Mouse (Mus musculus) lung, embryonic 15.5 days (tissue): ENCODE results near the gene Akr1a1. TPM values are rescaled to one million over a fixed set of nuclear protein-coding genes. Genes with fewer than 3 reads are reported as not detected.
"Not testable (repeated sequence)": the region's sequence is repeated elsewhere in the genome, so short reads cannot be mapped to it uniquely, and the experiment has no call there.

ENCODE experiments used
- ATAC-seq: fragments of 200-750 bp; cut with Nextera tagmentation; 2 replicates; pipeline ENCODE4 v1.8.0; 2017; ENCODE audit warnings: moderate number of reproducible peaks, borderline replicate concordance; ENCODE audit not compliant: low FRiP score, low TSS enrichment; ENCODE audit errors: extremely low read depth
- H3K27ac ChIP-seq: fragments of 300-500 bp; sonication (generic); 2 replicates; pipeline ENCODE4 v1.5.1; 2015; ENCODE audit warnings: moderate library complexity, mild to moderate bottlenecking, inconsistent platforms
- H3K27me3 ChIP-seq: fragments of 300-500 bp; sonication (generic); 2 replicates; pipeline ENCODE4 v1.6.1; 2015; ENCODE audit warnings: inconsistent platforms
- H3K36me3 ChIP-seq: fragments of 300-500 bp; sonication (generic); 2 replicates; pipeline ENCODE4 v1.6.1; 2015; ENCODE audit warnings: inconsistent platforms
- H3K4me1 ChIP-seq: fragments of 300-500 bp; sonication (generic); 2 replicates; pipeline ENCODE4 v1.6.1; 2015; ENCODE audit warnings: inconsistent platforms
- H3K4me2 ChIP-seq: fragments of 300-500 bp; sonication (generic); 2 replicates; pipeline ENCODE4 v1.6.1; 2015; ENCODE audit warnings: inconsistent platforms, mild to moderate bottlenecking, moderate library complexity
- H3K4me3 ChIP-seq: fragments of 300-500 bp; sonication (generic); 2 replicates; pipeline ENCODE4 v1.5.1; 2015; ENCODE audit warnings: mild to moderate bottlenecking, inconsistent platforms
- H3K9ac ChIP-seq: fragments of 300-500 bp; sonication (generic); 2 replicates; pipeline ENCODE4 v1.6.1; 2015; ENCODE audit warnings: inconsistent platforms
- H3K9me3 ChIP-seq: fragments of 300-500 bp; sonication (generic); 2 replicates; pipeline ENCODE4 v1.6.1; 2016; ENCODE audit warnings: inconsistent platforms
- WGBS: fragments of 180-500 bp; shearing (Covaris S2); methylation state at CpG from one replicate; pipeline ENCODE4 v1.1.7; 2015; 5-methylcytosine and 5-hydroxymethylcytosine counted together
- polyA plus RNA-seq: library from polyadenylated mRNA; unstranded; fragments of >200 nt; fragmentation: Nextera tagmentation; extraction: Ambion mirVana; gene quantifications from 2 replicates; pipeline ENCODE4 v1.2.1, GENCODE M21; 2015

Gene Akr1a1
- polyA plus RNA-seq, 1 experiment from 2014 or later = 820 TPM

GRCm38 (mm10) chr4:116679141-116679540 lies 27.7 kb upstream of the Akr1a1 start:
- Histone ChIP-seq H3K4me3 (no peak overlapping the region), H3K4me1 (no peaks in the 10 kb centered on the region), H3K9ac (no peak overlapping the region), H3K36me3 (no peaks in the 10 kb centered on the region), H3K4me2 (no peak overlapping the region), H3K27me3 (no peaks in the 10 kb centered on the region), H3K9me3 (no peaks in the 10 kb centered on the region), H3K27ac (no peak overlapping the region)
- WGBS = 64% methylated on average over 5 of the region's 5 CpGs
- no peak for ATAC-seq

- no peak overlapping the region for H3K27ac ChIP-seq
- no peaks in the 10 kb centered on the region for H3K36me3 ChIP-seq
- H3K27me3 ChIP-seq = no peaks in the 10 kb centered on the region
- H3K9ac ChIP-seq = no peak overlapping the region
- no peak for ATAC-seq
- H3K9me3 ChIP-seq = no peaks in the 10 kb centered on the region
- WGBS = 70% methylated on average over 1 of the region's 1 CpGs
- H3K4me1 ChIP-seq = peaks cover 2% of the 10 kb centered on the region; the same call in 1 of the 2 replicates
- H3K4me2 ChIP-seq = no peak overlapping the region
- no peak overlapping the region for H3K4me3 ChIP-seq
These were observed 26.3 kb upstream of the Akr1a1 start for GRCm38 (mm10) chr4:116677808-116678207.

GRCm38 (mm10) chr4:116676027-116676426 lies 24.5 kb upstream of the Akr1a1 start:
- Histone ChIP-seq H3K36me3 (no peaks in the 10 kb centered on the region), H3K9ac (no peak overlapping the region), H3K27ac (no peak overlapping the region), H3K4me2 (no peak overlapping the region), H3K9me3 (no peaks in the 10 kb centered on the region), H3K4me1 (peaks cover 5% of the 10 kb centered on the region; the same call in 1 of the 2 replicates), H3K4me3 (no peak overlapping the region), H3K27me3 (no peaks in the 10 kb centered on the region)
- WGBS = 76% methylated on average over 3 of the region's 3 CpGs
- no peak for ATAC-seq

- not testable (repeated sequence) for H3K36me3 ChIP-seq, H3K4me1 ChIP-seq, H3K9me3 ChIP-seq, H3K4me2 ChIP-seq, H3K27me3 ChIP-seq, H3K4me3 ChIP-seq, H3K27ac ChIP-seq, H3K9ac ChIP-seq, ATAC-seq
- WGBS = 89% methylated on average over 6 of the region's 6 CpGs
These were observed 23.3 kb upstream of the Akr1a1 start for GRCm38 (mm10) chr4:116674761-116675160.

- ATAC-seq = peak; percentile 84
- no peak overlapping the region for H3K4me2 ChIP-seq
- H3K9ac ChIP-seq = no peak overlapping the region
- H3K27me3 ChIP-seq = no peaks in the 10 kb centered on the region
- 22% methylated on average over 2 of the region's 2 CpGs for WGBS
- no peak overlapping the region for H3K4me3 ChIP-seq
- H3K9me3 ChIP-seq = no peaks in the 10 kb centered on the region
- no peak overlapping the region for H3K27ac ChIP-seq
- no peaks in the 10 kb centered on the region for H3K36me3 ChIP-seq
- peaks cover 5% of the 10 kb centered on the region; the same call in 1 of the 2 replicates for H3K4me1 ChIP-seq
These were observed 21.3 kb upstream of the Akr1a1 start for GRCm38 (mm10) chr4:116672785-116673184.

- Histone ChIP-seq H3K9ac (no peak overlapping the region), H3K4me2 (no peak overlapping the region), H3K27me3 (no peaks in the 10 kb centered on the region), H3K27ac (no peak overlapping the region), H3K4me1 (peaks cover 5% of the 10 kb centered on the region; the same call in 1 of the 2 replicates), H3K4me3 (no peak overlapping the region), H3K36me3 (no peaks in the 10 kb centered on the region), H3K9me3 (no peaks in the 10 kb centered on the region)
- ATAC-seq = no peak
- 38% methylated on average over 2 of the region's 2 CpGs for WGBS
These were observed 17.8 kb upstream of the Akr1a1 start for GRCm38 (mm10) chr4:116669291-116669690.

GRCm38 (mm10) chr4:116668145-116668544 lies 16.7 kb upstream of the Akr1a1 start:
- Histone ChIP-seq H3K9me3 (no peaks in the 10 kb centered on the region), H3K36me3 (no peaks in the 10 kb centered on the region), H3K4me2 (no peak overlapping the region), H3K4me1 (peaks cover 5% of the 10 kb centered on the region; the same call in 1 of the 2 replicates), H3K4me3 (no peak overlapping the region), H3K27me3 (no peaks in the 10 kb centered on the region), H3K27ac (no peak overlapping the region), H3K9ac (no peak overlapping the region)
- WGBS = 41% methylated on average over 3 of the region's 3 CpGs
- ATAC-seq = no peak

GRCm38 (mm10) chr4:116666625-116667024 lies 15.1 kb upstream of the Akr1a1 start:
- Histone ChIP-seq H3K27ac (no peak overlapping the region), H3K4me2 (no peak overlapping the region), H3K27me3 (no peaks in the 10 kb centered on the region), H3K9me3 (no peaks in the 10 kb centered on the region), H3K36me3 (no peaks in the 10 kb centered on the region), H3K9ac (no peak overlapping the region), H3K4me1 (no peaks in the 10 kb centered on the region), H3K4me3 (no peak overlapping the region)
- 49% methylated on average over 4 of the region's 4 CpGs for WGBS
- no peak for ATAC-seq

- Histone ChIP-seq H3K9ac (no peak overlapping the region), H3K4me3 (no peak overlapping the region), H3K4me1 (peaks cover 11% of the 10 kb centered on the region; the same call in 1 of the 2 replicates), H3K27ac (no peak overlapping the region), H3K27me3 (no peaks in the 10 kb centered on the region), H3K36me3 (no peaks in the 10 kb centered on the region), H3K9me3 (no peaks in the 10 kb centered on the region), H3K4me2 (no peak overlapping the region)
- WGBS = 95% methylated on average over 1 of the region's 1 CpGs
- ATAC-seq = no peak
These were observed 10.5 kb upstream of the Akr1a1 start for GRCm38 (mm10) chr4:116661998-116662397.

- peaks cover 11% of the 10 kb centered on the region; the same call in 1 of the 2 replicates for H3K4me1 ChIP-seq
- no peak overlapping the region for H3K4me3 ChIP-seq
- no peak overlapping the region for H3K4me2 ChIP-seq
- no peak overlapping the region for H3K27ac ChIP-seq
- ATAC-seq = no peak
- no peaks in the 10 kb centered on the region for H3K9me3 ChIP-seq
- H3K27me3 ChIP-seq = no peaks in the 10 kb centered on the region
- no peak overlapping the region for H3K9ac ChIP-seq
- WGBS = 64% methylated on average over 6 of the region's 6 CpGs
- H3K36me3 ChIP-seq = no peaks in the 10 kb centered on the region
These were observed 9.3 kb upstream of the Akr1a1 start for GRCm38 (mm10) chr4:116660829-116661228.

- H3K4me1 ChIP-seq = peaks cover 11% of the 10 kb centered on the region; the same call in 1 of the 2 replicates
- H3K9ac ChIP-seq, H3K4me2 ChIP-seq, H3K4me3 ChIP-seq, ATAC-seq, H3K27ac ChIP-seq, H3K9me3 ChIP-seq, H3K36me3 ChIP-seq, H3K27me3 ChIP-seq: not testable (repeated sequence)
- WGBS = 74% methylated on average over 6 of the region's 6 CpGs
These were observed 8.4 kb upstream of the Akr1a1 start for GRCm38 (mm10) chr4:116659916-116660315.

- Histone ChIP-seq H3K27me3 (no peaks in the 10 kb centered on the region), H3K4me2 (no peak overlapping the region), H3K9ac (no peak overlapping the region), H3K9me3 (no peaks in the 10 kb centered on the region), H3K4me1 (peaks cover 11% of the 10 kb centered on the region; the same call in 1 of the 2 replicates), H3K27ac (no peak overlapping the region), H3K36me3 (no peaks in the 10 kb centered on the region), H3K4me3 (no peak overlapping the region)
- WGBS = 30% methylated on average over 2 of the region's 2 CpGs
- peak; percentile 39; the same call in 1 of the 2 replicates for ATAC-seq
These were observed 8.0 kb upstream of the Akr1a1 start for GRCm38 (mm10) chr4:116659474-116659873.

- H3K36me3 ChIP-seq = no peaks in the 10 kb centered on the region
- peaks cover 11% of the 10 kb centered on the region; the same call in 1 of the 2 replicates for H3K4me1 ChIP-seq
- 50% methylated on average over 3 of the region's 3 CpGs for WGBS
- no peak overlapping the region for H3K4me2 ChIP-seq
- no peak overlapping the region for H3K9ac ChIP-seq
- no peaks in the 10 kb centered on the region for H3K27me3 ChIP-seq
- no peak for ATAC-seq
- H3K9me3 ChIP-seq = no peaks in the 10 kb centered on the region
- H3K4me3 ChIP-seq = no peak overlapping the region
- no peak overlapping the region for H3K27ac ChIP-seq
These were observed 6.5 kb upstream of the Akr1a1 start for GRCm38 (mm10) chr4:116657971-116658370.
